Mouse (Mus musculus): ENCODE results near the gene Scnm1.

DNA sequence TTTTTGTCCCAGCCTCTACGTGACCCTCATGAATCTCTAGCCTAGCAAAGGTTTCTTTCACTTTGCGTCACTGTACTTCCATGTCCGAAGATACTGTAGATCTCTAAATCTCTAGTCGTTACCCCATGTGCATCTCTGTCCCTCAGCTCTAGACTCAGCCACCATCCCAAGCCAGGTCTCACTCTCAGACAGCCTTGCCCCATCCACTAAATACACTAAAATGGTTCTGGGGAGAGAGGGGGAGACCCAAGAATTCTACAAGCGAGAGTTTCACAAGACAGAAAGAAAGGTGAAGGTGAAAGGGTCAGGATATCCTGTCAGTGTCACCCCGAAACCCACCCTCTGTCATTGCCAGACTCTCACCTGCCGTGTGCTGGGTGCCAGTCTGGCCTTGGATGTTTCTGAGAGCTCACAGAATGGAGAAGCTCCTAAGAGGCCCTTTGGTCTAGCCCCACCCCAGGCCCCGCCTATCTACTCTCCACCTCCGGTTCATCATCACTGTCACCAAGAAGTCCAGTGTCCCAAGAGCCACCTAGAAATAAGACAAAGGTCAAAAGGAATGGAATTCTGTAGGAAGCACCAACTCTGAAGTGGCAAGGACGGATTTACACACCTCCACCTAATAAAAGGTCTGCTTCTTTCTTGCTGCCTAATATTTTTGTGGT is 8.3 kb upstream of the Scnm1 start, which contains the start of gene Tnfaip8l2:
- no peak for TF ChIP-seq CTCF (IDR thresholded peaks at IDR 0.05; ENCODE audit: low read depth)
- TF ChIP-seq EP300 (IDR thresholded peaks at IDR 0.05; ENCODE audit: low read depth), result no peak
